Mouse (Mus musculus) small intestine, adult 2 months (tissue): ENCODE measurements around the gene Mpst.

Source experiments
- CTCF ChIP-seq: fragments of 200-500 bp; IDR thresholded peaks from 2 replicates; pipeline ENCODE4 v1.5.1; 2012; ENCODE audit warnings: low read depth, mild to moderate bottlenecking, control low read depth, inconsistent platforms, low read length, moderate library complexity, mixed read lengths; ENCODE audit not compliant: insufficient replicate concordance, insufficient read length; ENCODE audit errors: extremely low read depth
- POLR2A ChIP-seq: fragments of 200-500 bp; IDR thresholded peaks from 2 replicates; pipeline ENCODE4 v1.6.1; 2012; ENCODE audit warnings: low read depth, mild to moderate bottlenecking, control low read depth, inconsistent platforms, low read length, moderate library complexity

DNA sequence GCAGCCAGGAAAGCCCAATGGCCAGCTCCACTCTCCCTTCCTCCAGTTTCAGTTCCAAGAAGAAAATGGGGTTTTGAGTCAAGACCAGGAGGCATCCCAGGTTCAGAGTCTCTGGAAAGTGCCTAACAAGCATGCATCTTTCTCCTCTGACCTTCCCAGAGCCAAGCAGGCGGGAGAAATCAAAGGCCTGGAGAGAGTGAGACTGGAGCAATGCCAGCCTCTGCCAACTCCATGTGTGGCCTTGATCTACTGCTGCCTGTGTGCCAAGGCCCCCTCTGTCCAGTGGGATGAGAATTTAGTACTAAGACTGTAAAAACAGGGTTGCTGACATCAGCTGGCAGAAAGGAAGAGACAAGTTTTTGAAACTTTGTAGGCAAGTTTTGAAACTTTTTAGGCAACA lies 2.3 kb upstream of the Mpst start:
- TF ChIP-seq CTCF (no peak), POLR2A (no peak)
